Mouse (Mus musculus) heart, adult 2 months (tissue): ENCODE data around the gene Ctrb1. TPM values are rescaled to one million over a fixed set of nuclear protein-coding genes. Genes with fewer than 3 reads are reported as not detected.
"Not testable (repeated sequence)": the region's sequence is repeated elsewhere in the genome, so short reads cannot be mapped to it uniquely, and the experiment has no call there.

ENCODE experiments used
- DNase-seq, 2 experiments: peaks; one replicate each; pipeline ENCODE4 v3.0.0; 2021
- H3K27ac ChIP-seq: fragments of 200-600 bp; 2 replicates; pipeline ENCODE4 v1.8.1; 2022
- H3K27me3 ChIP-seq: fragments of 200-500 bp; 2 replicates; pipeline ENCODE4 v1.6.1; 2012; ENCODE audit warnings: mild to moderate bottlenecking, low read length, inconsistent platforms, mixed read lengths; ENCODE audit not compliant: control insufficient read depth, insufficient read depth
- H3K36me3 ChIP-seq: fragments of 200-500 bp; 2 replicates; pipeline ENCODE4 v1.6.1; 2012; ENCODE audit warnings: low read length, inconsistent platforms; ENCODE audit not compliant: control insufficient read depth, insufficient read depth
- H3K4me1 ChIP-seq: fragments of 200-500 bp; 2 replicates; pipeline ENCODE4 v1.6.1; 2011; ENCODE audit warnings: low read length; ENCODE audit not compliant: control insufficient read depth, insufficient read depth
- H3K4me3 ChIP-seq: fragments of 200-600 bp; 2 replicates; pipeline ENCODE4 v1.8.1; 2022
- H3K79me2 ChIP-seq: fragments of 200-500 bp; replicated peaks from 2 replicates; pipeline ENCODE4 v1.6.1; 2012; ENCODE audit warnings: mild to moderate bottlenecking, inconsistent platforms, low read length, moderate library complexity, mixed read lengths; ENCODE audit not compliant: control insufficient read depth, insufficient read depth
- H3K9ac ChIP-seq: fragments of 200-500 bp; 2 replicates; pipeline ENCODE4 v1.6.1; 2012; ENCODE audit warnings: low read depth, mild to moderate bottlenecking, control low read depth, inconsistent platforms, low read length, mixed read lengths
- CTCF ChIP-seq: fragments of 200-600 bp; IDR thresholded peaks from 2 replicates; pipeline ENCODE4 v1.8.1; 2022; ENCODE audit warnings: antibody characterized with exemption, mild to moderate bottlenecking, moderate library complexity
- EP300 ChIP-seq: fragments of 200-500 bp; IDR thresholded peaks from 2 replicates; pipeline ENCODE4 v1.6.1; 2011; ENCODE audit warnings: low read depth, low read length, control low read depth; ENCODE audit not compliant: insufficient read depth
- POLR2A ChIP-seq: fragments of 200-500 bp; IDR thresholded peaks from 2 replicates; pipeline ENCODE4 v1.6.1; 2011; ENCODE audit warnings: mild to moderate bottlenecking, low read depth, low read length, control low read depth; ENCODE audit not compliant: insufficient read depth
- WGBS: fragments of 180-500 bp; shearing (Covaris S2); methylation state at CpG from one replicate; pipeline ENCODE4 v1.1.7; 2018; 5-methylcytosine and 5-hydroxymethylcytosine counted together
- intact Hi-C: fragments of 180-260 bp; cut with DNase I; formaldehyde crosslinking; loops from one replicate; pipeline ENCODE4 v1.15.1; 2025
- polyA plus RNA-seq: library from polyadenylated mRNA; depleted of rRNA; stranded (reverse); fragments of >200 nt; gene quantifications from 2 replicates; pipeline ENCODE4 v1.2.3, GENCODE M21; 2012
- total RNA-seq, 2 experiments: library from RNA; stranded (reverse); gene quantifications; 2 replicates each; pipeline ENCODE4 v1.2.3; 2021

Ctrb1 gene
- total and polyA plus RNA-seq, 3 experiments = 0.68 TPM; not detected in 2

DNA sequence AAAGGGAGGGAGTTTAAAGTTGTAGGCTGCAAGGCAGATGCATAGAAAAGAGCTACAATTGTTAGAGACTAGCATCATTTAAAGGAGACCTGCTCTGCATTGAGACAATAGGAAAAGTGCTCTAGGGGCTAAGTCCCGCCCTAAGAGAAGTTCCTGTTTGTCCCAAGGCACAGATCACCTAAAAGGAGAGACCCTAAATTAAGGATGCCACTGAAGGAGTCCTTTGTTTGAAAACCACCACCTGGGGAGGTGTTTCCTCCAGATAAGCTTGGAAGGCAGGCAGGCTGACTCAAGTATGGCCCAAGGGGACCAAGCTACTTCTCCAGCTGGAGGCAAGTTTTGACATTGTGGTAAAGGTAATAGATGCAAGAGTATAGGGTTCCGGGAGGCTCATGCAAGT lies 42.0 kb downstream of the Ctrb1 start:
- Histone ChIP-seq H3K4me3 (no peak overlapping the region), H3K36me3 (no peaks in the 10 kb centered on the region), H3K27ac (no peak overlapping the region), H3K27me3 (no peaks in the 10 kb centered on the region), H3K79me2 (no peaks in the 10 kb centered on the region; the same call in 1 of the 2 replicates), H3K9ac (no peak overlapping the region), H3K4me1 (peaks cover 2% of the 10 kb centered on the region)
- no peak for DNase-seq
- intact Hi-C loops = loop anchor here (5.0 kb wide), 1 partner anchor 307 kb away; no protein-coding TSS in a partner anchor
- TF ChIP-seq POLR2A (no peak), CTCF (no peak), EP300 (no peak)
- 50% methylated on average over 2 of the region's 2 CpGs for WGBS

DNA sequence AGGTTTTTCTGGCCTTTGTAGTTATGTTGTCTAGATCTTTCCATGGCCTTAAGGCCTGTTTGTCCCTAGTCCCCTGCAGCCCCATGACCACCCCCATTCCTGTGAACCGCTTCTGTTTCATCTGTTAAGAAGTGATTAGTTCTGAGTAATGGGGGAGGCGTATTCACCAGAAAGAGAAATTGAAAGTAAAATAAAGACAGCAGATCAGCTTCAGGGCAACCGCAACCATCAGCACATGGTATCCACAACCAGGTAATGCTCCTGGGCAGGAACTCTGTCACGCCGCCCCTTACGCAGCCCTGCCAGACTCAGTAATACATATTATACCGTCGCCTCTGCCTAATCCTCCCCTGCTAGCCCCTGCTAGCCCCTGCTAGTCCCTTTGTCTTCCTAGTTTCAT lies 45.1 kb downstream of the Ctrb1 start:
- Histone ChIP-seq H3K27ac (no peak overlapping the region), H3K9ac (no peak overlapping the region), H3K79me2 (no peaks in the 10 kb centered on the region), H3K27me3 (no peaks in the 10 kb centered on the region), H3K36me3 (no peaks in the 10 kb centered on the region), H3K4me3 (no peak overlapping the region), H3K4me1 (peaks cover 6% of the 10 kb centered on the region)
- no peak for DNase-seq
- no peak for TF ChIP-seq CTCF
- no peak for TF ChIP-seq POLR2A
- no peak for TF ChIP-seq EP300
- intact Hi-C loops = loop anchor here (5.0 kb wide), 1 partner anchor 303 kb away; no protein-coding TSS in a partner anchor
- 95% methylated on average over 8 of the region's 8 CpGs for WGBS

DNA sequence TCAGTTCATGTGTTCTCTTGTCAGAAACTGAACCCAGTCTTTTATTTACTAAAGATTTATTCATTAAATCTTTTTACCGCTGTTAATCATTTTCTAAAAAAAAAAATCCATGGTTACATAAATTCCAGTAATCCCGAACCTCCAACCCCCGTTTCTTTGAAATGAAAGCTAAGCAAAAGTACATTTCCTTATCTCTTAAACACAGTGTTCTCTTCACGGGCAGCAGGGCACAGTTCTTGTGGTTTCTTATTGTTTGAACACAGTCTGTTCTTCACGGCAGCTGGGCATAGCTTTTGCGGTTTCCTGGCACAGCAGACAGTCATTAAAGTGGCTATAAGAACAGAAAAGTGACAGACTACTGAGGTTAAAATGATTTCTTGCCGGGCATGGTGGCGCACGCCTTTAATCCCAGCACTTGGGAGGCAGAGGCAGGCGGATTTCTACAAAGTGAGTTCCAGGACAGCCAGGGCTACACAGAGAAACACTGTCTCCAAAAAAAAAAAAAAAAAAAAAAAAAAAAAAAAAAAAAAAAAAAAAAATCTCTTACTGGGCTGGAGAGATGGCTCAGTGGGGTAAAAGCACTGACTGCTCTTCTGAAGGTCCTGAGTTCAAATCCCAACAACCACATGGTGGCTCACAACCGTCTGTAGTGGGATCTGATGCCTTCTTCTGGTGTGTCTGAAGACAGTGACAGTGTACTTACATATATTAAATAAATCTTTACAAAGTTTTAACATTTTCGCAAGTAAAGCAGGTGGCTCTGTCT lies 46.3 kb downstream of the Ctrb1 start:
- H3K9ac ChIP-seq, H3K27me3 ChIP-seq, H3K79me2 ChIP-seq, H3K36me3 ChIP-seq, H3K4me1 ChIP-seq: not testable (repeated sequence)
- H3K27ac ChIP-seq = peak overlapping the region; percentile 97
- intact Hi-C loops = loop anchor here (5.0 kb wide), 2 partner anchors 122 to 302 kb away; partner anchors contain the start of gene Wdr59
- 41% methylated on average over 12 of the region's 12 CpGs for WGBS
- H3K4me3 ChIP-seq = peak overlapping the region; percentile 100
- DNase-seq = peak; percentile 33 to 47

DNA sequence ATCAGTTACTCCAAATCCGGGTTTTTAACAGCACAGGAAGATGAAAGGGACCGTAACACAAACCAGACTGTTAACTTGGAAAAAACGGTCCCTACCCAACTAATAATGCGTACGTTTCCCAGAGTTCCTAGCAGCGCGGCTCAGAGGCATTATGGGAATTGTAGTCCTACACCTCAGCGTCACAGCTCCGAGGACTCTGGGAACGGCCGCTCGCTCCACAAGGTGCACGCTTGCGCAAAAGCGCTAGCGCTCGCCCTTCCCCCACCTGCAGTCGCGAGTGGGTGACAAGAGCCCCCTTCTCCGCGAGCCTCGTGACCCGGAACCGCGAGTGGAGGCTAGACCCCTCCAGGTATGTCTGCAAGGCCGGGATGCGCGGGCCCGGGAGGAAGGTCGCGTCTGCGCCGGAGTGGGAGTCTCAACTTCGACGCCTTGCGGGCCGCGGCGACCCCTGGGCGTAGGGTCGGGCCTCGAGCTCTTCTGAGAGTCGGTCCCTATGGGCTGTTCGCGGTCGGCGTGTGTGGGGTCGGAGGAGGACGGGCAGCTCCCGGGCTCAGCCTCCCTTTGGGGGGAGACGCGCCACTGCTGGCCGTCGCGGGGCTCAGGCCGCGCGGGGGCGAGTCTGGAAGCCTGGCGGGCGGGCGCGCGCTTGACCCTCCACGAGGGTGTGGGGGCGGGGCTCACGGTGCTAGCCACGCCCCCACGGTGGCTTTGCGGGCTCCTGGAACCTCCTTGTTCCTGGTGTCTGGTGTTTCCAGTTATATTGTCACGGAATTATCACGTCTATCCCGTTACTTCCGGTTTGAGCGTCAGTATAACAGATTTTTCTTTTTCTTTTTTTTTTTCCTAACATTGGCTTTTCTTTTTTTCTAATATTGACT lies 47.3 kb downstream of the Ctrb1 start, which contains the start of gene Zfp1:
TSS of gene Zfp1 (plus strand) at position 138 of the 878 bp plus-strand sequence.
- Histone ChIP-seq H3K79me2 (no peaks in the 10 kb centered on the region), H3K4me3 (peak within 1 kb of the TSS; percentile 100), H3K27ac (peak within 1 kb of the TSS; percentile 97), H3K9ac (peak within 1 kb of the TSS; percentile 77), H3K4me1 (peaks cover 4% of the 10 kb centered on the region; the same call in 1 of the 2 replicates), H3K27me3 (no peaks in the 10 kb centered on the region), H3K36me3 (no peaks in the 10 kb centered on the region)
- intact Hi-C loops = loop anchor here (1.0 to 5.0 kb wide), 2 partner anchors 107 to 121 kb away; partner anchors contain the start of genes Wdr59 and Znrf1
- peak; percentile 92 to 93 for DNase-seq
- TF ChIP-seq POLR2A = peak; percentile 86
- TF ChIP-seq CTCF = no peak
- TF ChIP-seq EP300 = 0 out of 2 replicates have a peak, but pooled peaks have one; percentile 8
- 1% methylated on average over 75 of the region's 75 CpGs for WGBS

DNA sequence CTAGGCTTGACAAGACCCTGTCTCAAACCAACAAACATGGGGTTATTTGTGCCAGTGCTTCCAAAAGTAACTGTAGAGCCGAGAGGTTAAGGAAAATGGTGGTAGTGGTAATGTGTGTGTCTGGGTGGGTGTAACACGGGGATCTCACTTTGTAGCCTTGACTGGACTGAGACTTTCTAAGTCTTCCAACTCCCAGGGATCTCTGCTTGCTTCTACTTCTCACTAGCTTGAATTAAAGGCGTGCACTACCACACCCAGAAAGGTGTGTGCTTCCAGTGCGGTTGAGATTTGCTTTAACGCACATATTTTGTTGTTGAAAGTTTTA lies 47.9 kb downstream of the Ctrb1 start:
- peaks cover 4% of the 10 kb centered on the region; the same call in 1 of the 2 replicates for H3K4me1 ChIP-seq
- WGBS = 3% methylated on average over 5 of the region's 5 CpGs
- intact Hi-C loops = loop anchor here (1.0 to 5.0 kb wide), 2 partner anchors 107 to 121 kb away; partner anchors contain the start of genes Wdr59 and Znrf1
- no peak for TF ChIP-seq POLR2A
- TF ChIP-seq CTCF = no peak
- TF ChIP-seq EP300 = no peak
- H3K27me3 ChIP-seq = no peaks in the 10 kb centered on the region
- peak overlapping the region; percentile 67 for H3K9ac ChIP-seq
- no peaks in the 10 kb centered on the region for H3K79me2 ChIP-seq
- H3K4me3 ChIP-seq = peak overlapping the region; percentile 100
- no peak for DNase-seq
- H3K36me3 ChIP-seq = no peaks in the 10 kb centered on the region
- peak overlapping the region; percentile 97 for H3K27ac ChIP-seq
